Mouse (Mus musculus) small intestine, adult 2 months (tissue): ENCODE data around the gene Phf23.

Source experiments
- CTCF ChIP-seq: fragments of 200-500 bp; IDR thresholded peaks from 2 replicates; pipeline ENCODE4 v1.5.1; 2012; ENCODE audit warnings: low read depth, mild to moderate bottlenecking, control low read depth, inconsistent platforms, low read length, moderate library complexity, mixed read lengths; ENCODE audit not compliant: insufficient replicate concordance, insufficient read length; ENCODE audit errors: extremely low read depth
- POLR2A ChIP-seq: fragments of 200-500 bp; IDR thresholded peaks from 2 replicates; pipeline ENCODE4 v1.6.1; 2012; ENCODE audit warnings: low read depth, mild to moderate bottlenecking, control low read depth, inconsistent platforms, low read length, moderate library complexity

DNA sequence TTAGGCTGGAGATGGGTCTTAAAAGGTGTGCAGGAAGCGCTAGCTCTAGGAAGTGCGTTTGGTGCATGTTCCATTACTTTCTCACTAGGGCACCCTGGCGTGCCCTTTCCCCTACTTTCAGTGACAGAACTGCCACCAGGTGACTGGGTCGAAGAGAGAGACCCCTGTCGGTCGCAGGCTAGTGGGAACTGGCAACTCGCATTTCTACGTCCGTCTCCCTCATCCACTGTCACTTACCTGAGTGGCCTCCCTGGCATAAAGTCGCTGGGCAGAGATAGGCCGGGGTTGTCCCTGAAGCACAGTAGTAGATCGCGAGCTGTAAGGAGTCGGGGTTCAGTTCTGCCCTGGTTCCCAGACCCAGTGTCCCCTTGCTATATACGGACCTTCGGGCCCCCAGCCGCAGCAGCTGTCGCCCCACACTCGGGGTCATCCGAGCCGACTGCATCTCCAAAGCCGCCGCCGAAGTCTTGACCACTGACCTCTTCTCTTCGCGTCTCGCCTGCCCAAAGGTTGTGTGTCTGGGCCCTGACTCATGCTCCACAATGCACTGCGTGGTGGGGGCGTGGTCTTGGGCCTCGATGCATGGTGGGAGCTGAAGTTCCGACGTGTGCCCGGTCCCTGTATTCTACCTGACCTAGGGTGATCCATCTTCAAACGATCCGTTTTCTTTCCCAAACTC lies 19.4 kb downstream of the Phf23 start, which contains the start of gene Acadvl:
- TF ChIP-seq CTCF (no peak), POLR2A (peak; percentile 42; the same call in 1 of the 2 replicates)
